Mouse (Mus musculus) E14TG2a.4 (cell line): Measurements from ENCODE around the gene Slc8b1.
A peak's percentile ranks its signal among the peaks of the same experiment; 100 is the strongest.

Experiments used
- H3K27me3 ChIP-seq: 2 replicates; pipeline ENCODE4 v1.6.1; 2014; ENCODE audit warnings: low read length, control low read depth; ENCODE audit not compliant: insufficient read depth
- H3K36me3 ChIP-seq: 2 replicates; pipeline ENCODE4 v1.6.1; 2014; ENCODE audit warnings: low read length, control low read depth; ENCODE audit not compliant: insufficient read depth
- H3K4me1 ChIP-seq: replicated peaks from 2 replicates; pipeline ENCODE4 v1.6.1; 2014; ENCODE audit warnings: low read depth, low read length, control low read depth
- H3K4me3 ChIP-seq: replicated peaks from 2 replicates; pipeline ENCODE4 v1.5.1; 2014; ENCODE audit warnings: mild to moderate bottlenecking, low read length
- H3K9me3 ChIP-seq: 2 replicates; pipeline ENCODE4 v1.6.1; 2014; ENCODE audit warnings: low read length, control low read depth
- CTCF ChIP-seq: conservative IDR thresholded peaks from 2 replicates; pipeline ENCODE4 v1.5.1; 2014; ENCODE audit warnings: low read length
- NANOG ChIP-seq: IDR thresholded peaks from 2 replicates; pipeline ENCODE4 v1.6.1; 2014; ENCODE audit warnings: borderline replicate concordance, low read length, mixed read lengths
- POU5F1 ChIP-seq: IDR thresholded peaks from 2 replicates; pipeline ENCODE4 v1.6.1; 2014; ENCODE audit warnings: low read length, borderline replicate concordance

Slc8b1 gene

GRCm38 (mm10) chr5:120526311-120526710 lies 15.3 kb downstream of the Slc8b1 start:
- Histone ChIP-seq H3K4me3 (peak overlapping the region; percentile 21; the same call in 1 of the 2 replicates), H3K27me3 (no peaks in the 10 kb centered on the region), H3K9me3 (no peaks in the 10 kb centered on the region), H3K4me1 (peaks cover 65% of the 10 kb centered on the region), H3K36me3 (peaks cover 75% of the 10 kb centered on the region)
- TF ChIP-seq CTCF (no peak), NANOG (no peak), POU5F1 (no peak)

DNA sequence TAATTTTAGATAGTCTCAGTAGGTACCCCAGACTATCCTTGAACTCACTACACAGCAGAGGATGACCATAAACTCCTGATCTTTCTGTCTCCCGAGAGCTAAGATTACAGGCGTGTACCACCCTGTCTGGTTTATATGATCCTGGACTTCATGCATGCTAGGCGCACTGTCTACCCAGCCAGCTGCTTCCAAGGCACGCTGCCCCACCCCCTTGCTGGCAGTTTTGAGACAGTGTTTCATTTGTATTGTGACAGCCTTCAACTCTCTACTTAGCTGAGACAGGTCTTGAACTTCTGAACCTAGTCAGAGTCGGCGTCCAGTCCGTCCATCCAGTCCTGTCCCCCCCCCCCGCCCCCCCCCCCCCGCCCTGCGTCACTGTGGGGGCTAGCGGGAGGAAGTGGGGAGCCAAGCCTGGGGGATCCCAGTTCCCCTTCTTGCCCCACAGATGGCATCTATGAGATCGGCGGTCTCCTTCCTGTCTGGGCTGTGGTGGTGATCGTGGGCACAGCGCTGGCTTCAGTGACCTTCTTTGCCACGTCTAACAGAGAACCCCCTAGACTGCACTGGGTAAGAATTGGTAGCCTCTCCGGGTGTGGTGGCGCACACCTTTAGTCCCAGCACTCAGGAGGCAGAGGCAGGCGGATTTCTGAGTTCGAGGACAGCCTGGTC lies 16.5 kb downstream of the Slc8b1 start:
- Histone ChIP-seq H3K36me3 (peaks cover 75% of the 10 kb centered on the region), H3K27me3 (no peaks in the 10 kb centered on the region), H3K4me1 (peaks cover 75% of the 10 kb centered on the region), H3K9me3 (no peaks in the 10 kb centered on the region), H3K4me3 (no peak overlapping the region)
- TF ChIP-seq NANOG (no peak), POU5F1 (no peak), CTCF (no peak)

- H3K9me3 ChIP-seq: no peaks in the 10 kb centered on the region
- H3K36me3 ChIP-seq: peaks cover 64% of the 10 kb centered on the region
- TF ChIP-seq POU5F1 (no peak), CTCF (no peak)
- H3K4me3 ChIP-seq: no peak overlapping the region
- no peaks in the 10 kb centered on the region for H3K27me3 ChIP-seq
- H3K4me1 ChIP-seq: peaks cover 68% of the 10 kb centered on the region
Measured at GRCm38 (mm10) chr5:120531631-120532030, 20.7 kb downstream of the Slc8b1 start.

GRCm38 (mm10) chr5:120534071-120534685 lies 23.2 kb downstream of the Slc8b1 start:
- Histone ChIP-seq H3K9me3 (no peaks in the 10 kb centered on the region), H3K36me3 (peaks cover 74% of the 10 kb centered on the region), H3K4me3 (no peak overlapping the region), H3K27me3 (no peaks in the 10 kb centered on the region), H3K4me1 (peaks cover 74% of the 10 kb centered on the region)
- TF ChIP-seq POU5F1: no peak
- TF ChIP-seq NANOG: no peak
- no peak for TF ChIP-seq CTCF

DNA sequence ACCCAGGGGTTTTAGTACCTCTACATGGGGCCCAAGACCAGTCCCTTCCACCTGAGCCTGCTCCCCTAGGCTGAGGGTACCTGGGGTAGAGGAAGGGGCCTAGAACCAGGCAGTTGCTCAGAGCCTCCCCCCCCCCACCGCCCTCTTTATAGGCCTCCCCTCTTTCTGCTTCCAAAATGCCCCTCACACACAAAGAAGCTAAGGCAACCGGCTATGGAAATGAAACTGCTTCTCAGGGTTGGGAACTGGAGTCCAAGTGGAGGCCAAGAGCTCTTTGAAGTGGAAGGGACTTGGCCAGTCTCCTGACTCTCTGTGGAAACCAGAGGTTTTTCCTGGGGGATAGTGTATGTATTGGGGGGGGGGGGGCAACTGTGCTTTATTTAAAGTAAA lies 23.7 kb downstream of the Slc8b1 start:
- no peak overlapping the region for H3K4me3 ChIP-seq
- peaks cover 74% of the 10 kb centered on the region for H3K36me3 ChIP-seq
- H3K4me1 ChIP-seq: peaks cover 69% of the 10 kb centered on the region
- no peaks in the 10 kb centered on the region for H3K27me3 ChIP-seq
- H3K9me3 ChIP-seq: no peaks in the 10 kb centered on the region
- no peak for TF ChIP-seq POU5F1
- no peak for TF ChIP-seq CTCF
- TF ChIP-seq NANOG: no peak

GRCm38 (mm10) chr5:120536046-120536445 lies 25.1 kb downstream of the Slc8b1 start:
- Histone ChIP-seq H3K27me3 (no peaks in the 10 kb centered on the region), H3K4me3 (0 out of 2 replicates have a peak overlapping the region, but pooled peaks have one; percentile 26), H3K4me1 (peaks cover 62% of the 10 kb centered on the region), H3K9me3 (no peaks in the 10 kb centered on the region), H3K36me3 (peaks cover 73% of the 10 kb centered on the region)
- TF ChIP-seq NANOG (no peak), POU5F1 (no peak), CTCF (no peak)

DNA sequence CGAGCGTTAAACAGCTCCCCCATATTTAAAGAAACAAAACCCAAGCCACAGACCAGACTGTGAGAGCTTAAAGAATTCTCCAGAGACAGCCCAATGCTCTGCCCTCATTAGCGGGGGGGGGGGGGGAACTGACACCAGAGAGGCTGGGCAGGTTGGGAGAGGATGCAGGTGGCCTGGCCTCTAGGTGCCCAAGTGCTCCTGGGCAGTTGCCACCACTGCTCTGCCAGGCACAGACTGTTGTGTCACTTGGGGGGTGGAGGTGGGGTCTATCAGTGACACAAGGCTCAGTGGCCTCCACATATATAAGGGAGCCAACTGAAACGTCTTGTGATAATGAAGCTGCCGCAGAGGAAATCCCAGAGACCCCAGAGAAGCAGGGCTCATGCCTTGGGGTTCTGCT lies 25.7 kb downstream of the Slc8b1 start:
- H3K36me3 ChIP-seq: peaks cover 73% of the 10 kb centered on the region
- TF ChIP-seq NANOG (no peak), POU5F1 (no peak), CTCF (no peak)
- H3K9me3 ChIP-seq: no peaks in the 10 kb centered on the region
- H3K4me3 ChIP-seq: no peak overlapping the region
- peaks cover 57% of the 10 kb centered on the region for H3K4me1 ChIP-seq
- no peaks in the 10 kb centered on the region for H3K27me3 ChIP-seq

DNA sequence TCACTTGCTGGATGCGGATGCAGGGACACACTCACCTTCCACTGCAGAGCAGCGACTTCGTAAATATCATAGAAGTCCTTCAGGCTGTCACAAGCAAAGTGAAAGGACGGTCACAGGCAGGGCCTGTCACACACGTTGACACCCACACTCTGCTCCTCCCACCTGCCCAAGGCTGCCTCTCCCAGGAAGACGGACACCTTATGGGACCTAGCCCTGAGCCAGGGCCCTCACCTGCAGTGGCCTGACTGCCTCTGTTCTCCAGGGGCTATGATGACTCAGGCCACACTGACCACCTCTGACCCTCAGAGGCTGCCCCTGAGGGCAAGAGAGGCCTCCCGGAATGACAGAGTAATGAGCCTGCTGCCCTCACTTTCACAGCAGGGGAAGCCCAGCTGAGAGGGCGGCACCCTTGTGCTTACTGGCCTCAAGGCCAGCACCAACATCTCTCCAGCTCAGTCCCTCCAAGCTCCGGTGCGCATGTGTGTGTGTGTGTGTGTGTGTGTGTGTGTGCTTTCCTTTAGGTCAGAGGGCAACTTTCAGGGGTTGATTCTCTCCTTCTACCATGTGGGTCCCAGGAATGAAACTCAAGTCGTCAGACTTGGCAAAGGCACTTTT lies 37.4 kb downstream of the Slc8b1 start:
- Histone ChIP-seq H3K9me3 (no peaks in the 10 kb centered on the region), H3K36me3 (peaks cover 54% of the 10 kb centered on the region), H3K4me3 (no peak overlapping the region), H3K27me3 (no peaks in the 10 kb centered on the region), H3K4me1 (peaks cover 16% of the 10 kb centered on the region)
- TF ChIP-seq CTCF: no peak
- no peak for TF ChIP-seq POU5F1
- TF ChIP-seq NANOG: no peak
